Mouse (Mus musculus): ENCODE results near the gene Lrig1. TPM values are rescaled to one million over a fixed set of nuclear protein-coding genes. Genes with fewer than 3 reads are reported as not detected.

Lrig1 gene
- total and polyA plus RNA-seq, 3 experiments: 0.58 to 0.75 TPM; not detected in 1

DNA sequence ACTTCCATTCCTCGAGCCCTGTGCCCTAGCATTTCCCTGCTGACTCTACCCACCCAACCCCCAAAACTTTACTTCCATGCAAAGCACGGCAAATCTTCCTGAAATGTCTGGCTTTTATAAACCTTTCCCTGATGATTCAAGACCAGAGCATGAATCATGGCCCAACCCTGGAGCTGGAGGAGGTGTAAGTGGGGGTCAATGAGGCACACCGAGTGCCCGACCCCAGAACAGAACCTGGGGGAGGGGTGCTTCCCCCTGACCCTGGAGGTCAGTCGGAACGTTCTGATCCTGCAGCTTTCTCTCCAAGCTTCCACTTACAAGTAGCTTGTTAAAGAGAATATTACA, 41.9 kb downstream of the Lrig1 start:
- Histone ChIP-seq H3K4me3 (ENCODE audit: control insufficient read depth in 1 of 2, insufficient read depth in 1 of 2, low read depth in 2 of 2, low read length in 2 of 2) (no peak overlapping the region), H3K4me1 (ENCODE audit: control insufficient read depth in 1 of 2, insufficient read depth in 2 of 2, low read length in 2 of 2) (no peaks in the 10 kb centered on the region), H3K36me3 (ENCODE audit: control insufficient read depth in 1 of 2, insufficient read depth in 2 of 2, low read length in 2 of 2) (no peaks in the 10 kb centered on the region), H3K27me3 (ENCODE audit: control insufficient read depth in 1 of 2, insufficient read depth in 2 of 2, low read length in 2 of 2) (no peaks in the 10 kb centered on the region), H3K9ac (ENCODE audit: control insufficient read depth, low read depth, low read length, poor library complexity, severe bottlenecking) (no peak overlapping the region), H3K9me3 (replicated peaks; ENCODE audit: insufficient read depth, low read length) (no peaks in the 10 kb centered on the region), H3K79me2 (ENCODE audit: control insufficient read depth, insufficient read depth, low read length, poor library complexity) (no peaks in the 10 kb centered on the region), H3K27ac (ENCODE audit: control insufficient read depth, low read depth, low read length) (no peak overlapping the region)
- no peak for DNase-seq (ENCODE audit: low read depth, low spot score)
- TF ChIP-seq SIN3A (IDR thresholded peaks at IDR 0.05; ENCODE audit: low read length): no peak
- no peak for TF ChIP-seq EP300 (IDR thresholded peaks at IDR 0.05; ENCODE audit: low read depth in 1 of 2, low read length in 2 of 2)
- TF ChIP-seq USF2 (IDR thresholded peaks at IDR 0.05; ENCODE audit: borderline replicate concordance in 1 of 2, insufficient read depth in 1 of 2, low read depth in 1 of 2, low read length in 2 of 2): no peak
- TF ChIP-seq RAD21 (IDR thresholded peaks at IDR 0.05; ENCODE audit: low read depth, low read length): no peak
- TF ChIP-seq POLR2A (IDR thresholded peaks at IDR 0.05; ENCODE audit: control insufficient read depth in 1 of 2, insufficient read depth in 1 of 2, low read depth in 1 of 2, low read length in 2 of 2, poor library complexity in 1 of 2): no peak
- TF ChIP-seq MAZ (IDR thresholded peaks at IDR 0.05; ENCODE audit: low read depth, low read length): no peak

GRCm38 (mm10) chr6:94657204-94658135, 42.5 kb downstream of the Lrig1 start:
- H3K9ac ChIP-seq (ENCODE audit: control insufficient read depth, low read depth, low read length, poor library complexity, severe bottlenecking): no peak overlapping the region
- no peak overlapping the region for H3K27ac ChIP-seq (ENCODE audit: control insufficient read depth, low read depth, low read length)
- H3K79me2 ChIP-seq (ENCODE audit: control insufficient read depth, insufficient read depth, low read length, poor library complexity): no peaks in the 10 kb centered on the region
- H3K27me3 ChIP-seq (ENCODE audit: control insufficient read depth in 1 of 2, insufficient read depth in 2 of 2, low read length in 2 of 2): no peaks in the 10 kb centered on the region
- no peak for TF ChIP-seq MAFK (IDR thresholded peaks at IDR 0.05; ENCODE audit: borderline replicate concordance, low read depth, low read length)
- no peak for TF ChIP-seq CTCF (IDR thresholded peaks at IDR 0.05 in 2 of 3, conservative IDR thresholded peaks at IDR 0.05 in 1 of 3; ENCODE audit: control insufficient read depth in 1 of 3, insufficient read depth in 1 of 3, low read depth in 2 of 3, low read length in 3 of 3, poor library complexity in 1 of 3, severe bottlenecking in 1 of 3)
- no peak for TF ChIP-seq MAX (IDR thresholded peaks at IDR 0.05; ENCODE audit: low read length)
- no peak for TF ChIP-seq TAL1 (IDR thresholded peaks at IDR 0.05; ENCODE audit: low read length)
- TF ChIP-seq UBTF (IDR thresholded peaks at IDR 0.05; ENCODE audit: borderline replicate concordance, insufficient read depth, low read depth, low read length): no peak
- TF ChIP-seq SMC3 (IDR thresholded peaks at IDR 0.05; ENCODE audit: low read depth, low read length): no peak
- no peak for TF ChIP-seq TCF12 (IDR thresholded peaks at IDR 0.05; ENCODE audit: low read depth, low read length)
- no peak for TF ChIP-seq RAD21 (IDR thresholded peaks at IDR 0.05; ENCODE audit: low read depth, low read length)
- no peak for TF ChIP-seq ZC3H11A (IDR thresholded peaks at IDR 0.05; ENCODE audit: low read depth, low read length)
- no peak overlapping the region for H3K4me3 ChIP-seq (ENCODE audit: control insufficient read depth in 1 of 2, insufficient read depth in 1 of 2, low read depth in 2 of 2, low read length in 2 of 2)
- no peaks in the 10 kb centered on the region for H3K36me3 ChIP-seq (ENCODE audit: control insufficient read depth in 1 of 2, insufficient read depth in 2 of 2, low read length in 2 of 2)
- DNase-seq (ENCODE audit: low read depth, low spot score): no peak
- H3K4me1 ChIP-seq (ENCODE audit: control insufficient read depth in 1 of 2, insufficient read depth in 2 of 2, low read length in 2 of 2): no peaks in the 10 kb centered on the region
- H3K9me3 ChIP-seq (replicated peaks; ENCODE audit: insufficient read depth, low read length): no peaks in the 10 kb centered on the region
